Mouse (Mus musculus): Measurements from ENCODE around the gene Evpl. TPM values are rescaled to one million over a fixed set of nuclear protein-coding genes. Genes with fewer than 3 reads are reported as not detected.
A peak's percentile ranks its signal among the peaks of the same experiment; 100 is the strongest.

Evpl gene
- polyA plus RNA-seq, 1 experiment from 2014 or later: 0.08 TPM

- no peak overlapping the region for H3K4me2 ChIP-seq
- no peak overlapping the region for H3K9ac ChIP-seq
- H3K9me3 ChIP-seq (replicated peaks): no peaks in the 10 kb centered on the region
- H3K27ac ChIP-seq (replicated peaks): no peak overlapping the region
- 61% methylated on average over 4 of the region's 4 CpGs for WGBS (ENCODE audit: insufficient replicate concordance)
- ATAC-seq (ENCODE audit: insufficient read depth): no peak
- no peaks in the 10 kb centered on the region for H3K4me1 ChIP-seq (replicated peaks)
- H3K4me3 ChIP-seq (replicated peaks): no peak overlapping the region
- peaks cover 48% of the 10 kb centered on the region for H3K27me3 ChIP-seq
- no peaks in the 10 kb centered on the region for H3K36me3 ChIP-seq (replicated peaks)
Measured at GRCm38 (mm10) chr11:116228699-116229098, 9.2 kb downstream of the Evpl start.

- H3K4me2 ChIP-seq: no peak overlapping the region
- peaks cover 59% of the 10 kb centered on the region for H3K27me3 ChIP-seq
- H3K4me3 ChIP-seq (replicated peaks): no peak overlapping the region
- H3K9ac ChIP-seq: no peak overlapping the region
- H3K27ac ChIP-seq (replicated peaks): no peak overlapping the region
- 1% methylated on average over 2 of the region's 2 CpGs for WGBS (ENCODE audit: insufficient replicate concordance)
- no peaks in the 10 kb centered on the region for H3K9me3 ChIP-seq (replicated peaks)
- ATAC-seq (ENCODE audit: insufficient read depth): no peak
- H3K4me1 ChIP-seq (replicated peaks): no peaks in the 10 kb centered on the region
- H3K36me3 ChIP-seq (replicated peaks): no peaks in the 10 kb centered on the region
Measured at GRCm38 (mm10) chr11:116226414-116226813, 11.5 kb downstream of the Evpl start.

- ATAC-seq (ENCODE audit: insufficient read depth): no peak
- no peak overlapping the region for H3K9ac ChIP-seq
- WGBS (ENCODE audit: insufficient replicate concordance): 17% methylated on average over 23 of the region's 23 CpGs
Measured at GRCm38 (mm10) chr11:116222740-116223059, 15.2 kb downstream of the Evpl start.

GRCm38 (mm10) chr11:116221931-116222739 is 15.7 kb downstream of the Evpl start:
- peak overlapping the region; percentile 17; the same call in 1 of the 2 replicates for H3K4me3 ChIP-seq (replicated peaks)
- H3K27ac ChIP-seq (replicated peaks): no peak overlapping the region
- H3K27me3 ChIP-seq: peaks cover 55% of the 10 kb centered on the region
- no peak for ATAC-seq (ENCODE audit: insufficient read depth)
- H3K4me2 ChIP-seq: peak overlapping the region; percentile 43
- H3K9me3 ChIP-seq (replicated peaks): no peaks in the 10 kb centered on the region
- no peak overlapping the region for H3K9ac ChIP-seq
- H3K4me1 ChIP-seq (replicated peaks): peaks cover 24% of the 10 kb centered on the region
- WGBS (ENCODE audit: insufficient replicate concordance): 6% methylated on average over 53 of the region's 53 CpGs
- H3K36me3 ChIP-seq (replicated peaks): no peaks in the 10 kb centered on the region

More at GRCm38 (mm10) chr11:116222740-116223059, 15.2 kb downstream of the Evpl start:
- Histone ChIP-seq H3K27ac (replicated peaks) (no peak overlapping the region), H3K4me1 (replicated peaks) (peaks cover 24% of the 10 kb centered on the region), H3K27me3 (peaks cover 59% of the 10 kb centered on the region), H3K36me3 (replicated peaks) (no peaks in the 10 kb centered on the region), H3K4me2 (peak overlapping the region; percentile 43), H3K9me3 (replicated peaks) (no peaks in the 10 kb centered on the region), H3K4me3 (replicated peaks) (peak overlapping the region; percentile 17; the same call in 1 of the 2 replicates)

- Histone ChIP-seq H3K9me3 (replicated peaks) (no peaks in the 10 kb centered on the region), H3K4me1 (replicated peaks) (peaks cover 24% of the 10 kb centered on the region), H3K4me3 (replicated peaks) (no peak overlapping the region), H3K27ac (replicated peaks) (no peak overlapping the region), H3K4me2 (no peak overlapping the region), H3K27me3 (peaks cover 47% of the 10 kb centered on the region), H3K36me3 (replicated peaks) (no peaks in the 10 kb centered on the region), H3K9ac (no peak overlapping the region)
- WGBS (ENCODE audit: insufficient replicate concordance): 5% methylated on average over 4 of the region's 4 CpGs
- no peak for ATAC-seq (ENCODE audit: insufficient read depth)
Measured at GRCm38 (mm10) chr11:116219885-116220284, 18.0 kb downstream of the Evpl start.

GRCm38 (mm10) chr11:116218737-116219400 is 19.0 kb downstream of the Evpl start:
- peak overlapping the region; percentile 77 for H3K27ac ChIP-seq (replicated peaks)
- peak; percentile 34; the same call in 1 of the 2 replicates for ATAC-seq (ENCODE audit: insufficient read depth)

GRCm38 (mm10) chr11:116218263-116218662 is 19.6 kb downstream of the Evpl start:
- H3K9me3 ChIP-seq (replicated peaks): no peaks in the 10 kb centered on the region
- no peak overlapping the region for H3K4me3 ChIP-seq (replicated peaks)
- peaks cover 31% of the 10 kb centered on the region for H3K27me3 ChIP-seq
- 64% methylated on average over 2 of the region's 2 CpGs for WGBS (ENCODE audit: insufficient replicate concordance)
- H3K4me2 ChIP-seq: no peak overlapping the region
- H3K4me1 ChIP-seq (replicated peaks): peaks cover 24% of the 10 kb centered on the region
- peak; percentile 27; the same call in 1 of the 2 replicates for ATAC-seq (ENCODE audit: insufficient read depth)
- H3K9ac ChIP-seq: no peak overlapping the region
- peak overlapping the region; percentile 77 for H3K27ac ChIP-seq (replicated peaks)
- no peaks in the 10 kb centered on the region for H3K36me3 ChIP-seq (replicated peaks)

More at GRCm38 (mm10) chr11:116218737-116219400, 19.0 kb downstream of the Evpl start:
- H3K4me3 ChIP-seq (replicated peaks): no peak overlapping the region
- 39% methylated on average over 7 of the region's 7 CpGs for WGBS (ENCODE audit: insufficient replicate concordance)
- no peak overlapping the region for H3K4me2 ChIP-seq
- H3K36me3 ChIP-seq (replicated peaks): no peaks in the 10 kb centered on the region
- H3K9me3 ChIP-seq (replicated peaks): no peaks in the 10 kb centered on the region
- H3K27me3 ChIP-seq: peaks cover 37% of the 10 kb centered on the region
- no peak overlapping the region for H3K9ac ChIP-seq
- H3K4me1 ChIP-seq (replicated peaks): peaks cover 24% of the 10 kb centered on the region

- Histone ChIP-seq H3K36me3 (replicated peaks) (no peaks in the 10 kb centered on the region), H3K9me3 (replicated peaks) (no peaks in the 10 kb centered on the region), H3K4me2 (no peak overlapping the region), H3K27me3 (peaks cover 14% of the 10 kb centered on the region), H3K27ac (replicated peaks) (no peak overlapping the region), H3K4me3 (replicated peaks) (no peak overlapping the region), H3K4me1 (replicated peaks) (peaks cover 24% of the 10 kb centered on the region), H3K9ac (no peak overlapping the region)
- ATAC-seq (ENCODE audit: insufficient read depth): no peak
- WGBS (ENCODE audit: insufficient replicate concordance): 75% methylated on average over 11 of the region's 11 CpGs
Measured at GRCm38 (mm10) chr11:116216549-116216948, 21.3 kb downstream of the Evpl start.

GRCm38 (mm10) chr11:116215991-116216390 is 21.9 kb downstream of the Evpl start:
- Histone ChIP-seq H3K9ac (no peak overlapping the region), H3K36me3 (replicated peaks) (no peaks in the 10 kb centered on the region), H3K9me3 (replicated peaks) (no peaks in the 10 kb centered on the region), H3K4me1 (replicated peaks) (peaks cover 25% of the 10 kb centered on the region), H3K4me2 (no peak overlapping the region), H3K27ac (replicated peaks) (no peak overlapping the region), H3K4me3 (replicated peaks) (no peak overlapping the region), H3K27me3 (peaks cover 8% of the 10 kb centered on the region)
- no peak for ATAC-seq (ENCODE audit: insufficient read depth)
- WGBS (ENCODE audit: insufficient replicate concordance): 68% methylated on average over 6 of the region's 6 CpGs

- H3K9ac ChIP-seq: no peak overlapping the region
- no peak overlapping the region for H3K27ac ChIP-seq (replicated peaks)
- H3K36me3 ChIP-seq (replicated peaks): no peaks in the 10 kb centered on the region
- ATAC-seq (ENCODE audit: insufficient read depth): no peak
- 79% methylated on average over 7 of the region's 7 CpGs for WGBS (ENCODE audit: insufficient replicate concordance)
- H3K4me1 ChIP-seq (replicated peaks): peaks cover 31% of the 10 kb centered on the region
- H3K9me3 ChIP-seq (replicated peaks): no peaks in the 10 kb centered on the region
- peaks cover under 1% of the 10 kb centered on the region; the same call in 1 of the 2 replicates for H3K27me3 ChIP-seq
- H3K4me2 ChIP-seq: no peak overlapping the region
- H3K4me3 ChIP-seq (replicated peaks): no peak overlapping the region
Measured at GRCm38 (mm10) chr11:116215181-116215580, 22.7 kb downstream of the Evpl start.

- H3K9ac ChIP-seq: no peak overlapping the region
- H3K36me3 ChIP-seq (replicated peaks): no peaks in the 10 kb centered on the region
- H3K27me3 ChIP-seq: no peaks in the 10 kb centered on the region
- H3K9me3 ChIP-seq (replicated peaks): no peaks in the 10 kb centered on the region
- no peak for ATAC-seq (ENCODE audit: insufficient read depth)
- no peak overlapping the region for H3K4me2 ChIP-seq
- H3K27ac ChIP-seq (replicated peaks): no peak overlapping the region
- H3K4me1 ChIP-seq (replicated peaks): peaks cover 20% of the 10 kb centered on the region
- WGBS (ENCODE audit: insufficient replicate concordance): 78% methylated on average over 13 of the region's 13 CpGs
- H3K4me3 ChIP-seq (replicated peaks): no peak overlapping the region
Measured at GRCm38 (mm10) chr11:116213877-116214510, 23.9 kb downstream of the Evpl start.
